Mouse (Mus musculus) embryonic stem cell, embryonic (primary cell): ENCODE measurements around the gene Tbc1d2b.

ENCODE experiments used
- CTCF ChIA-PET, 4 experiments: fragments of 300-600 bp in 2 of 4; fragments of 350-600 bp in 2 of 4; sonication (Branson Sonifier 250); formaldehyde crosslinking; loops; one replicate each; lab custom pipeline; 2022; ENCODE audit warnings: inconsistent platforms in 2 of 4; lab: Charles Lee
- POLR2A ChIA-PET, 4 experiments: fragments of 300-600 bp in 2 of 4; fragments of 350-600 bp in 2 of 4; sonication (Branson Sonifier 250); formaldehyde crosslinking; loops; one replicate each; lab custom pipeline; 2022; ENCODE audit warnings: antibody characterized with exemption in 4 of 4, inconsistent platforms in 1 of 4; lab: Charles Lee

Tbc1d2b gene

DNA sequence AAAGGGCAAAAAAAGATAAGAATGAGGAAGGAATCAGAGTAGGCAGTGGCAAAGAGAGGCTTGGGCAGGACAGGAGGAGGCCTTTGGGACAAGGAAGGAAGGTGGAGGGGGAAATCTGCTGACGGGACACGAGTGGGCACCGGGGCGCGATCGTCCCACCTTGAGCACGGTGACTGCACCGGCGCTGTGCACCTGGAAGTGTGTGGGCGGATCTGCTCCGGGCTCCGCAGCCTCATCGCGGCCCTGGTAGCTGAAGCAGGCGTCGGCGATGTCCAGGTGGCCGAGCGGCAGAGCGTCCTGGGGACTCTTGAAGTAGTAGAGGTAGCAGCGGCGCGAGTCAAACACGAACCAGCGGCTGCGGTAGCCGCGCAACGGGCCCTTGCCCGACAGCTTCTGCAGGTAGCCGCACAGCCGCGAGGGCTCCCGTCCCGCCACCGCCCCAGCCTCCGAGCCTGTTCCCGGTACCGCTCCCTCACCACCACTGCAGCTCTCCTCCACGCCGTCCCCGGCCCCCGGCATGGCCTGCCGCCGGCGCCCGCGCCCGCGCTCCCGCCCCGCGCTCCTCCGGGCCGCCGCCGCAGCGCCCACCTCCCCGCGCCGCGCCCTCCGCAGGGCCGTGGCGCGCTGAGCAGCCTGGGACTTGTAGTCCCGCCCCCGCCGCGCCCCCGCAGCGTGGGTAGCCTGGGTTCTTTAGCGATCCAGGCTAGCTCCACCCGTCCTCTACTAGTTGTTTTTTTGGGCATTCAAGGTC, at the start of gene Tbc1d2b:
Tbc1d2b (minus strand) TSS at position 612 of the 751 bp plus-strand sequence.
- POLR2A ChIA-PET: interaction anchor here in 1 of 4 experiments (1.0 to 3.4 kb wide), 7 partner anchors 12 to 157 kb away, joined by 3 to 14 read pairs (median 4); partner anchors contain the start of gene Morf4l1

DNA sequence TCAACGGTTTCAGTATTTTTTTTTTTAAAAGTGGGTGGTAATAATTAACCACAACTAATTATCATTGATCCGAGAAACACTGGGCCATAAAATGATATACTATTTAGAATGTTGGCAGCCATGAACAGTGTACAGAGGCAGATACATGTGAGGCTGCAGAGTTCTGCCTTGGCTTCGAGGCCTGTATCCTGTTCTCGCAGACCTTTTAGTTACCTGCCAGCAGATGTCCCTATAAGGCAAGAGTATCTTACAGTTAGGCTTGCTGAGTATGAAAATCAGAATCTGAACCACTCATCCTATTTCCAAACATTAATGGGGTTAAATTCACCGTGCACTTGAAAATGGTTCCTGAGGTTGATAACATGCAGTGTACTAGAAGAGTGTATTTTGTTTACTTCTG, 45.7 kb upstream of the Tbc1d2b start:
- POLR2A ChIA-PET: no interaction called here
- CTCF ChIA-PET: no interaction called here

More for the DNA sequence above, at the start of gene Tbc1d2b:
- CTCF ChIA-PET: interaction anchor here (1.0 to 1.7 kb wide), 4 partner anchors 64 to 144 kb away, joined by 3 to 6 read pairs (median 4); no protein-coding TSS in a partner anchor

DNA sequence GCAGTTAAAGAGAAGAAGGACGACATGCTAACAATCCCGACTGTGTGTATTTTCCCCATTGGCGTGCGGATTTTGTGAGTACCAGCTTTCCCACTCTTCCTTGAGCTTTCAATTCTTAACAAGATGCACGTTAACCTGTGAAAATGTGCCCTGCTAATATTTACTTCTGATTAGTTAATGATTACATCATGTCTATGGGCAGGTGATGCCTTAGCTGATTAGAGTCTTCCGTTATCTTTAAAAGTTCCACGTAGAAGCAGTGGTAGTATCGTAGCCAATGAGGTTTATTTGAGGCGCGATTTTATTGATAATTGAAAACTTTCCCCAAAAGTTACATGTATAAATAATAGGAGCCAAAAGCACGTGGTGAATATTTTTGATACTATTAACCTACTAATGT, 45.1 kb upstream of the Tbc1d2b start:
- POLR2A ChIA-PET: no interaction called here
- CTCF ChIA-PET: interaction anchor here in 1 of 4 experiments (0.8 kb wide), 1 partner anchor 132 kb away, joined by 3 read pairs; no protein-coding TSS in a partner anchor

DNA sequence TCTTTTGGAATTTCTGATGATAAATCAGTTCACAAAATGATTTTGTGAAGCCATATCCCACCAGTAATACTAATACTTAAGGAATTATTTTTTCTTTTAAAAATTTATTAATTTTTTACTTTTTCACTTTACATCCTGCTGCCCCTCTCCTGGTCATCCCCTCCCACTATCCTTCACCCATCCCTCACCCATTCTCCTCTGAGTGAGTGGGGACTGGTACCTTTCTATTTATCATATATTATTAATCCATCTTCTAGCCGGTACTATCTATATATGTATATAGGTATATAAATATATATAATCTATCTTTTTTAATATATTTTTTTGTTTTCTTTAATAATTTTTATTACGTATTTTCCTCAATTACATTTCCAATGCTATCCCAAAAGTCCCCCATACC, 33.6 kb upstream of the Tbc1d2b start:
- ChIA-PET CTCF (no interaction called here), POLR2A (no interaction called here)

DNA sequence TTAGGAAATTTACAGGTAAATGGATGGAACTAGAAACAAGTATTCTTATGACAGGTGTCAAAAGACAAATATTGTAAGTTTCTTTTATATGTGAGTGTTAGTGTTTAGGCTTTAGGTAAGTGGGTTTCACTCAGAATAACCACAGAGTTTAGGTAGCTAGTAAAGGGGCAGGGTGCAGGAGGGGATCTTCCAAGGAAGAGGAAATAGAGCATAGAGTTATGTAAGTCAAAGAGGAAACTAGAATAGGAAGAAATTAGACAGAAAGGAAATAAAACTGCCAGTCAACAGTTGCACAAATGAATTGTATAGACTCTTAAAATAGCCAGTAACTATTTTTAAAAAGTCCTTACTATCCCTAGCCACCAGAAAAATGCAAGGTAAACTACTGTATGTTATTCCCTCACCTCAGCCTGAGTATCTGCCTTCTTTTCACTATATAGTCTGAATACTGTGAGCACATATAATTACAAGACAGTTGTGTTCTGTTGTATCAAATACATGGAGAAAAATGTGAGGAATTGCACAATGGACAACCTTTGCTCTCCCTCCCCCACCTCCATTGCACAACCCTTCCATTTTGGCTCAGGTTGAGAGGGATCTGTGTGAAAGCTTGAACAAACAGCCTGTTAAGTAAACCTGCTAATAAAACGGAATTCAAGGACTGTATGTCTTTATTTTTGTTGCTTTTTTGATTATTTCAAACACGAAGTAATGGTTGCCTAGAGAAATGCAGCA, 32.7 kb upstream of the Tbc1d2b start:
- ChIA-PET CTCF (no interaction called here), POLR2A (interaction anchor here in 1 of 4 experiments (0.6 kb wide), 1 partner anchor 877 kb away, joined by 3 read pairs; no protein-coding TSS in a partner anchor)

DNA sequence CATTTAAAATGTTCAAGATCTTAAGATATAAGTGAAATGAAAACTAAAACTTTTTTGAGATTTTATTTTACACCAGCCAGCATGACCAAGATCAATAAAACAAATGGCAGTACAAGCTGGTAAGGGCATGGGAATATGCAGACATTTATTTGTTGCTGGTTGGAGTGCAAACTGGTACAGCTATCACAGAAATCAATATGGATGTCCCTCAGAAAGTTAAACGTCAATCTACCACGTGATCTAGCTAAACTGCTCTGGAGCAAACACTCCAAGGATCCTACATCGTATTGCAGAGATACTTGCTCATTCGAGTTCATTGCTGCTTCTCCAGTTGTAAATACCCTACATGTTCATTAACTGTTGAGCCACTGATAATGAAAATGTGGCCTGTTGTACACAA, 32.1 kb upstream of the Tbc1d2b start:
- POLR2A ChIA-PET: interaction anchor here in 1 of 4 experiments (0.6 kb wide), 1 partner anchor 877 kb away, joined by 3 read pairs; no protein-coding TSS in a partner anchor
- CTCF ChIA-PET: no interaction called here

DNA sequence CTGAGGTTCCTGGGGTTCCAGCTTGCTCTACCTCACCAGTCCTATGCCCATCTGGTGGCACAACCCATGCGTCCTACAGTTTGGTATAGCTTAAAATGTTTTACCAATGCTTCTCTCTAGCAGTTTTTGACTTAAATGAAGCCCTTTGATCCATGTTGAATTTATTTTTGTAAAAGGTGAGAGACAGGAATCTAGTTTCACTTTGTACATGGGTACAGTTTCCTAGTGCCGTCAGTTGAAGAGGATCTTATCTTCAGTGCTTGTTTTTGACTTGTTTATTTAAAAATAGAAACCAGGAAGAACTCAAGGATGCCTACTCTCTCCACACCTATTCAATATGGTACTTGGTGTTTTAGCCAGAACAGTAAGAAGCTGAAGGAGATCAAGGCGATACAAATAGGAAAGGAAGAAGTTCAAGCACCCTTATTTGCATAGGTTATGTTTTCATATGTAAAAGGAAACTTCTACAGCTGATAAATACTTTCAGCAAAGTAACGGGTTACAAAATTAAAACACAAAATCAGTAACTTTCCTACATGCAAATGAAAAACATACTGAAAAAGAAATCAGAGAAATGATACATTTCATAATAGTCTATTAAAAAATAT, 30.6 kb upstream of the Tbc1d2b start:
- ChIA-PET CTCF (interaction anchor here in 1 of 4 experiments (1.7 kb wide), 1 partner anchor 95 kb away, joined by 6 read pairs; no protein-coding TSS in a partner anchor), POLR2A (interaction anchor here in 1 of 4 experiments (0.6 kb wide), 1 partner anchor 164 kb away, joined by 4 read pairs; no protein-coding TSS in a partner anchor)

DNA sequence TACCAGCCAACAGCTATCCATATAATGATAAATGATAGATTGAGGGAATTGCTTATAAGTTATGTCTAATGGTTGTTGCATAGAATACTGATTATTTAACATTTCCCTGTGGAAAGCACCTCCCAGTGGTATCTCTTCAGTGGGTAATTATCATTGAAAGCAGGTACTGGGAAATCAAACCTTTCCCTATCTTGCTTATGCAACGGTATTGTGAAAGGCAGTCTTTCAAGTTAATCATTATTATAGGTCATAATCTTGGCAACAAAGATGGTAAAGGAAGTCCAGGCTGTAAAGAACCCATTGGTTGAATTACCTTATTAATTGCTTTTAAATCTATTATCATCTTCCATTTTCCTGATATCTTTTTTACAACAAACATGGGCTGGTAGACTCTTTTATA, 27.0 kb upstream of the Tbc1d2b start:
- ChIA-PET POLR2A (no interaction called here), CTCF (interaction anchor here in 1 of 4 experiments (0.6 kb wide), 1 partner anchor 197 kb away, joined by 3 read pairs; no protein-coding TSS in a partner anchor)

DNA sequence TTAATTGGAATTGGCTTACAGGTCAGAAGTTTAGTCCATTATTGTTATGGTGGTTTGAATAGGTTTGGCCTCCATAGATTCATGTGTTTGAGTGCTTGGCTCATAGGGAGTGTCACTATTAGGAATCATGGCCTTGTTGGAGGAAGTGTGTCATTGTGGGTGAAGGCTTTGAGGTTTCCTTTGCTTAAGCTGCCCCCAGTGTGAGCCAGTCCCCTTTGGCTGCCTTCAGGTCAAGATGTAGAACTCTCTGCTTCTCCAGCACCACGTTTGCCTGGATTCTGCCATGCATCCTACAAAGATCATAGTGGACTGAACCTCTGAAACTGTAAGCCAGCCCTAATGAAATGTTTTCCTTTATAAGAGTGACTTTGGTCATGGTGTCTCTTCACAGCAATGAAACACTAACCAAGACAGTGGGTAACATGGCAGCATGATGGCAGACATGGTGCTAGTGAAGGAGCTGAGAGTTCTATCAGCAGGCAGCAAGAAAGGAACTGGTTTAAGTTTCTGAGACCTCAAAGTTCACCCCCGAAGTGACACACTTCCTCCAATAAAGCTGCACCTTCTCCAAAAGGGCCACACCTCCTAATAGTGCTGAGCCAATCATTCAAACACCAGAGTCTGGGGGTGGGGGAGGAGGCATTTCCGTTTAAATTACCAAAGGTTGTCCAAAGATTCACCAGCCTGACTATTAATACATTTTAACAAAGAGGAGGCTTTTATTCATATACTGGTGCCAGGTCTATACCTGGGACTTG, 23.2 kb upstream of the Tbc1d2b start:
- CTCF ChIA-PET: no interaction called here
- POLR2A ChIA-PET: interaction anchor here in 1 of 4 experiments (0.6 kb wide), 1 partner anchor 129 kb away, joined by 3 read pairs; no protein-coding TSS in a partner anchor

DNA sequence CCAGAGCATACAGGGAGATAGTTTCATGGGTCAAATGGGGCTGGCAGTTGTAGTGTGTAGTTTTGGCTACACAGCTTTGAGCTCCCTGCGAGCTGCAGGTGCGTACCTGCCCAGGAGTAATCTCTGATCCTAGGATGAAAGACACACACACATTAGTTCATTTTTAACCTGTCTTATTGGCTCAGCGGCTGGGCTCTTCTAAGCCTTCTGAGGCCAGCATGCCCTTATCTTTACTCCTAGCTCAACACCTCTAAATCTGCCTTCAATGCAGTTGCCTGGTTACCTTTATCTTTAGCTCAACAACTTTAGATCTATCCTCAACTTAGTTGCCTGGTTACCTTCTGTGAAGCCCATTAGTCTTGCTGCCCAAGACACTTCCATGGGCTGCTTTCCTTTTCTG, 7.8 kb upstream of the Tbc1d2b start:
- CTCF ChIA-PET: no interaction called here
- POLR2A ChIA-PET: no interaction called here

DNA sequence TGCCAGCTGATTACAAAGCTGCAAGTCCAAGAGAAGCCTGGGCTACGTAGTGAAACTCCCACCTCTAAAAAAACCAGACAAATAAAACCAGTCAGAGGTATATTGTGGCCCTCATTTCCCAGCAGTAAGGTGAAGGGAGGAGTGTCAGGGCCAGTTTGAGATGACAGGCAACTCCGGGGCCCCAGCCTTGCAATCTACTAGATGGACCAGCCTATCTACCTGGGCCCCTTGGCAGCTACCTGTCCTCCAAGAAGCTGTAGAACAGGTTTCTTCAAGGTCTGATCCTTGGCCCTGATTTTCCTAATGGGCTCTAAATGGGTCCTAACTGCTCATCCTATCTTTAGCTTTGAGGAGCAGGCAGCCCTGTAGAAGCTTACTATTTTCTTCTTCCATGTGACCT, 7.3 kb upstream of the Tbc1d2b start:
- ChIA-PET CTCF (no interaction called here), POLR2A (no interaction called here)

DNA sequence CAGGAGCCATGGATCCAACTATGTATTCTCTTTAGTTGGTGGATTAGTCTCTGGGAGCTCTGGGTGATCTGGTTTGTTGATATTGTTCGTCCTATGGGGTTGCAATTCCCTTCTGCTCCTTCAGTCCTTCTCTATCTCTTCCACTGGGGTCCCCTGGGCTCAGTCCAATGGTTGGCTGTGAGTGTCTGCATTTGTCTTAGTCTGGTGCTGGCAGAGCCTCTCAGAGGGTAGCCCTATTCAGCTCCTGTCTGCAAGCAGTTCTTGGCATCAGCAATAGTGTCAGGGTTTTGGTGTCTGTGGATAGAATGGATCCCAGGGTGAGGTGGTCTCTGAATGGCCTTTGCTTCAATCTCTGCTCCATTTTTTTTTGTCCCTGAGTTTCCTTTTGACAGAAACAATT, 6.2 kb upstream of the Tbc1d2b start:
- CTCF ChIA-PET: no interaction called here
- POLR2A ChIA-PET: no interaction called here

DNA sequence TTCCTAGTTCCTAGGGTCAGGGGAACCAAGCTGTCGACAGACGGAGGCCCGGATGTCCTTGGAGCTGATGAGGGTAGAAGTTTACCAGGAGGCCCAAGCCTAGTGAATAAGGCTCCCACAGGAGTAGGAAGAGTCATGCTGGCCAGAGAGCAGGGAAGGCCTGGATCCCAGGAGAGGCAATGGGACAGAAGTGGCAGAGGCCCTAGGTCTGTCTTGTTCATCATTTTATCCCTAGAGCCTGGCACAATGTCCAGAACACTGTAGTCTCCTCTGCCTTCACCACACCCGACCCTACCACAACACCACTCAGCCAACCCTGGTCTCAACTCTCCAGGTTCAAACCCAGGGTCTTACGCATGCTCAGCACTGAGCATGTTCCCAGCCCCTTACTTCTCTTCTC, 5.3 kb upstream of the Tbc1d2b start:
- POLR2A ChIA-PET: no interaction called here
- CTCF ChIA-PET: no interaction called here

DNA sequence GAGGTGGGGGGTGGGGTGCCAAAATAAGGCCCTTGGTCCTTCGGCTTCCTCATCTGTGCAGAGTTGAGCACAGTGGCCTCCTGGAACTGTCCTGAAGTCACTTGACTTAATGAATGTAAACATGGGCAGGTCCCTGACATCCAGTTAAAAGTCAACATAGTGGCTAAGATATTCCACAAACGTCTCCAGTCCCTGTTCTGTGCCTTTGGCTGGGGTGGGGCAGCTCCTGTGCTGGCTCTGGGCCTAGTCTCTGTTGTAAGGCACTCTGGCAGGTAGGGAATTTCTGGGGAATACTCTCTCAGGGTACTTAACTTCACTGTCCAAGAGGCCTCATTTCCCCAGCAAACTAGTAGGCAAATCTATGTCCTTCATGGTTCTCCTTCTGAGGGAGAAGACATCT, 4.9 kb upstream of the Tbc1d2b start:
- CTCF ChIA-PET: no interaction called here
- POLR2A ChIA-PET: no interaction called here

DNA sequence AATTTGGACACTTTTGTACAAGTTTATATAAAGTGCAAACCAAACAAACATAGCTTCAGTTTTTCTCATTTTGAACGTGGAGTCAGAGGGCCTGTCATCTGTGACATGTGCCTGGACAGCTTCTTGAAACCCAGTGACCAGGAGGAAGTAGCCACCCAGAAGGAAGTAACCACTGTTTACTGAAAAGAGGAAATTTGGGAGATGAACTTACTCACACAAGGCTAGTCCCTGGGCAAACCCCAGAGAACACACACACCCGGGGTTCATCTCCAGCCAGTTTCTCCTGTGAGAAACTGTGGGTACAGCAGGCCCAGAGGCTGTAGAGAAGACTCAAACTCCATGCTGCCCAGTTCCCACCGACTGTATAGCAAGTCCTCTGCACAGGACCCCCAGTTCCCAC, 3.9 kb upstream of the Tbc1d2b start:
- CTCF ChIA-PET: interaction anchor here in 1 of 4 experiments (0.6 kb wide), 1 partner anchor 321 kb away, joined by 3 read pairs; no protein-coding TSS in a partner anchor
- POLR2A ChIA-PET: interaction anchor here in 1 of 4 experiments (0.6 to 0.7 kb wide), 4 partner anchors 54 to 320 kb away, joined by 3 to 11 read pairs (median 3); no protein-coding TSS in a partner anchor

DNA sequence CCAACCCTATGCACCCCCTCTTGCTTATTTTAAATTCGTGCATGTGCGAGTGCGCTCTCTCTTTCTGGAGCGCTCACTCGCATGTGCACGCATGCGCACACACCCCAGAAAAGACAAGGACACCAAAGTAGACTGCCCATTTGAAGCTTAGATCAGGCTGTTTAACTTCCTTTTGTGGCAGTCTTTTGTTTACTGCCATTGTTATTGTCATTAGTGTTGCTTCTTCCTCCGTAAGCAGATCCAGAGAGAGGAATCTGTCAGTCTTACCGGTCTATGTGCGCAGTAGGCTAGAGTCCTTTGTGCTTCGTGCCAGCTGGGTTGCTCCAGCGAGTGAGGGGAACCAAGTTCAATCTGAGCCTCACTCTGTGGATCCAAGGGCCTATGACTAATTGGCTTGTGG, 1.7 kb upstream of the Tbc1d2b start:
- ChIA-PET CTCF (interaction anchor here in 2 of 4 experiments (1.1 to 1.8 kb wide), 2 partner anchors 56 to 67 kb away, joined by 3 to 6 read pairs; no protein-coding TSS in a partner anchor), POLR2A (interaction anchor here in 3 of 4 experiments (0.8 to 3.4 kb wide), 16 partner anchors 9 to 159 kb away, joined by 3 to 14 read pairs (median 5); partner anchors contain the start of gene Morf4l1 (in 3 of the 3))

DNA sequence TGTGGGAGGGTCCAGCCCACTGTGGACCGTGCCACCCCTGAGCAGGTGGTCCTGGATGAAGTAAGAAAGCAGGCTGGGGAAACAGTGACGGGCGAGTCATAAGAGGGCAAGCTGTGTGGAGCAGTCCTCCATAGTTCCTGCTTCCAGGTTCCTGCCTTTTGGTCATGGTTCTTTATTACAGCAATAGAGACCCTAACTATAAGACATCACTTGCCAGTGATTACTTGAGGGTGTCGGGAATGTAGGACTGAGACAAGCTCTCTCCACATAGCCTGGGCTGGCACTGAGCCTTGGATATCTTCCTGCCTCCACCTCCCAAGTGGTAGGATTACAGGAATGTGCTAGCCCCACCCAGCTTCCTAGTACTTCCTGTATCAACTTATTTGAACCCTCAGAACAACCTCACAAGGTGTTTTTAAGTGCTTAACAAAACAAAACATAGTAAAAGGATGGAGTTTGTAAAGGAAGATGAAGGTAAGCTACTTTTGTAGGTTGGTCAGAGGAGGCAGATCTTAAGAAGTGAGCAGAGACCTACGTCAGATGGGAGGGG, 1.0 kb upstream of the Tbc1d2b start:
- CTCF ChIA-PET: interaction anchor here in 2 of 4 experiments (1.1 to 1.8 kb wide), 3 partner anchors 55 to 66 kb away, joined by 3 to 6 read pairs (median 6); no protein-coding TSS in a partner anchor

More for the DNA sequence above, 1.0 kb upstream of the Tbc1d2b start:
- POLR2A ChIA-PET: interaction anchor here in 3 of 4 experiments (0.6 to 3.4 kb wide), 16 partner anchors 9 to 744 kb away, joined by 3 to 14 read pairs (median 5); partner anchors contain the start of gene Morf4l1 (in 2 of the 3)
